Mouse (Mus musculus): ENCODE measurements around the gene Klhl5. TPM values are rescaled to one million over a fixed set of nuclear protein-coding genes. Genes with fewer than 3 reads are reported as not detected.
A peak's percentile ranks its signal among the peaks of the same experiment; 100 is the strongest.

Gene Klhl5
- polyA plus RNA-seq, 1 experiment from 2014 or later, result 27.5 TPM

- no peaks in the 10 kb centered on the region for H3K36me3 ChIP-seq (ENCODE audit: insufficient read depth, low read length)
- peak overlapping the region; percentile 57 for H3K4me2 ChIP-seq (ENCODE audit: low read length)
- H3K4me1 ChIP-seq (replicated peaks; ENCODE audit: insufficient read depth, low read length), result no peaks in the 10 kb centered on the region
- no peak overlapping the region for H3K27ac ChIP-seq
- ATAC-seq (replicated peaks; ENCODE audit: low FRiP score, low read depth), result no peak
- no peaks in the 10 kb centered on the region for H3K27me3 ChIP-seq (ENCODE audit: insufficient read depth, low read length)
- H3K9me3 ChIP-seq (replicated peaks; ENCODE audit: low read length), result no peaks in the 10 kb centered on the region
- H3K4me3 ChIP-seq (replicated peaks; ENCODE audit: low read depth, low read length), result peak overlapping the region; percentile 25
- DNase-seq (ENCODE audit: low spot score), result peak; percentile 58
- no peak for TF ChIP-seq CTCF (IDR thresholded peaks at IDR 0.05; ENCODE audit: low read depth)
- no peak overlapping the region for H3K9ac ChIP-seq (ENCODE audit: low read depth, low read length)
- 5% methylated on average over 12 of the region's 12 CpGs for WGBS
Observed at GRCm38 (mm10) chr5:65130528-65131210, 23.3 kb downstream of the Klhl5 start.

- DNase-seq (ENCODE audit: low spot score) (no peak), ATAC-seq (replicated peaks; ENCODE audit: low FRiP score, low read depth) (no peak)
- H3K27ac ChIP-seq, result no peak overlapping the region
- peak overlapping the region; percentile 57 for H3K4me2 ChIP-seq (ENCODE audit: low read length)
- H3K9ac ChIP-seq (ENCODE audit: low read depth, low read length), result peak overlapping the region; percentile 43; the same call in 1 of the 2 replicates
- H3K4me1 ChIP-seq (replicated peaks; ENCODE audit: insufficient read depth, low read length), result 0 out of 2 replicates have a peak, but pooled peaks cover 3% of the 10 kb centered on the region
- no peaks in the 10 kb centered on the region for H3K36me3 ChIP-seq (ENCODE audit: insufficient read depth, low read length)
- no peaks in the 10 kb centered on the region for H3K9me3 ChIP-seq (replicated peaks; ENCODE audit: low read length)
- WGBS, result 17% methylated on average over 20 of the region's 20 CpGs
- H3K4me3 ChIP-seq (replicated peaks; ENCODE audit: low read depth, low read length), result peak overlapping the region; percentile 25
- TF ChIP-seq CTCF (IDR thresholded peaks at IDR 0.05; ENCODE audit: low read depth), result no peak
- no peaks in the 10 kb centered on the region for H3K27me3 ChIP-seq (ENCODE audit: insufficient read depth, low read length)
Observed at GRCm38 (mm10) chr5:65131211-65131879, 24.0 kb downstream of the Klhl5 start.

- DNase-seq (ENCODE audit: low spot score), result no peak
- H3K27me3 ChIP-seq (ENCODE audit: insufficient read depth, low read length), result no peaks in the 10 kb centered on the region
- H3K4me3 ChIP-seq (replicated peaks; ENCODE audit: low read depth, low read length), result no peak overlapping the region
- H3K9ac ChIP-seq (ENCODE audit: low read depth, low read length), result no peak overlapping the region
- H3K27ac ChIP-seq, result no peak overlapping the region
- 0 out of 2 replicates have a peak, but pooled peaks cover 3% of the 10 kb centered on the region for H3K4me1 ChIP-seq (replicated peaks; ENCODE audit: insufficient read depth, low read length)
- H3K4me2 ChIP-seq (ENCODE audit: low read length), result no peak overlapping the region
- 59% methylated on average over 7 of the region's 7 CpGs for WGBS
- no peak for TF ChIP-seq CTCF (IDR thresholded peaks at IDR 0.05; ENCODE audit: low read depth)
- H3K9me3 ChIP-seq (replicated peaks; ENCODE audit: low read length), result no peaks in the 10 kb centered on the region
- ATAC-seq (replicated peaks; ENCODE audit: low FRiP score, low read depth), result no peak
- H3K36me3 ChIP-seq (ENCODE audit: insufficient read depth, low read length), result no peaks in the 10 kb centered on the region
Observed at GRCm38 (mm10) chr5:65136159-65136558, 28.8 kb downstream of the Klhl5 start.

- ATAC-seq (replicated peaks; ENCODE audit: low FRiP score, low read depth) (no peak), DNase-seq (ENCODE audit: low spot score) (no peak)
- WGBS, result 88% methylated on average over 6 of the region's 6 CpGs
- Histone ChIP-seq H3K4me3 (replicated peaks; ENCODE audit: low read depth, low read length) (no peak overlapping the region), H3K4me2 (ENCODE audit: low read length) (no peak overlapping the region), H3K9ac (ENCODE audit: low read depth, low read length) (no peak overlapping the region), H3K27ac (no peak overlapping the region), H3K4me1 (replicated peaks; ENCODE audit: insufficient read depth, low read length) (0 out of 2 replicates have a peak, but pooled peaks cover 3% of the 10 kb centered on the region), H3K36me3 (ENCODE audit: insufficient read depth, low read length) (no peaks in the 10 kb centered on the region), H3K9me3 (replicated peaks; ENCODE audit: low read length) (no peaks in the 10 kb centered on the region), H3K27me3 (ENCODE audit: insufficient read depth, low read length) (no peaks in the 10 kb centered on the region)
- TF ChIP-seq CTCF (IDR thresholded peaks at IDR 0.05; ENCODE audit: low read depth), result no peak
Observed at GRCm38 (mm10) chr5:65137073-65137472, 29.7 kb downstream of the Klhl5 start.

GRCm38 (mm10) chr5:65141242-65141641 is 33.9 kb downstream of the Klhl5 start:
- Histone ChIP-seq H3K4me3 (replicated peaks; ENCODE audit: low read depth, low read length) (no peak overlapping the region), H3K9me3 (replicated peaks; ENCODE audit: low read length) (no peaks in the 10 kb centered on the region), H3K9ac (ENCODE audit: low read depth, low read length) (no peak overlapping the region), H3K4me2 (ENCODE audit: low read length) (no peak overlapping the region), H3K27me3 (ENCODE audit: insufficient read depth, low read length) (no peaks in the 10 kb centered on the region), H3K36me3 (ENCODE audit: insufficient read depth, low read length) (peaks cover 16% of the 10 kb centered on the region; the same call in 1 of the 2 replicates), H3K27ac (no peak overlapping the region), H3K4me1 (replicated peaks; ENCODE audit: insufficient read depth, low read length) (no peaks in the 10 kb centered on the region)
- no peak for TF ChIP-seq CTCF (IDR thresholded peaks at IDR 0.05; ENCODE audit: low read depth)
- DNase-seq (ENCODE audit: low spot score) (no peak), ATAC-seq (replicated peaks; ENCODE audit: low FRiP score, low read depth) (no peak)
- WGBS, result 95% methylated on average over 8 of the region's 8 CpGs

- H3K9me3 ChIP-seq (replicated peaks; ENCODE audit: low read length), result no peaks in the 10 kb centered on the region
- H3K27me3 ChIP-seq (ENCODE audit: insufficient read depth, low read length), result no peaks in the 10 kb centered on the region
- WGBS, result 77% methylated on average over 6 of the region's 6 CpGs
- H3K4me1 ChIP-seq (replicated peaks; ENCODE audit: insufficient read depth, low read length), result no peaks in the 10 kb centered on the region
- H3K4me3 ChIP-seq (replicated peaks; ENCODE audit: low read depth, low read length), result no peak overlapping the region
- no peak for TF ChIP-seq CTCF (IDR thresholded peaks at IDR 0.05; ENCODE audit: low read depth)
- no peak overlapping the region for H3K9ac ChIP-seq (ENCODE audit: low read depth, low read length)
- peaks cover 16% of the 10 kb centered on the region; the same call in 1 of the 2 replicates for H3K36me3 ChIP-seq (ENCODE audit: insufficient read depth, low read length)
- H3K4me2 ChIP-seq (ENCODE audit: low read length), result no peak overlapping the region
- DNase-seq (ENCODE audit: low spot score) (no peak), ATAC-seq (replicated peaks; ENCODE audit: low FRiP score, low read depth) (no peak)
- no peak overlapping the region for H3K27ac ChIP-seq
Observed at GRCm38 (mm10) chr5:65142247-65142646, 34.9 kb downstream of the Klhl5 start.
